Mouse (Mus musculus): ENCODE measurements around the gene Nppa.
"Not testable (repeated sequence)": the region's sequence is repeated elsewhere in the genome, so short reads cannot be mapped to it uniquely, and the experiment has no call there.

The Nppa gene

GRCm38 (mm10) chr4:148012216-148012615 is 11.7 kb downstream of the Nppa start:
- DNase-seq, result no peak

- no peak for DNase-seq
Observed at GRCm38 (mm10) chr4:148015418-148015817, 14.9 kb downstream of the Nppa start.

GRCm38 (mm10) chr4:148016981-148017380 is 16.5 kb downstream of the Nppa start:
- DNase-seq, result peak; percentile 38

- DNase-seq, result no peak
Observed at GRCm38 (mm10) chr4:148018410-148018809, 17.9 kb downstream of the Nppa start.

GRCm38 (mm10) chr4:148024003-148024402 is 23.5 kb downstream of the Nppa start:
- DNase-seq, result peak; percentile 51

- peak; percentile 43 for DNase-seq
Observed at GRCm38 (mm10) chr4:148029297-148029696, 28.8 kb downstream of the Nppa start.

GRCm38 (mm10) chr4:148030506-148030905 is 30.0 kb downstream of the Nppa start:
- peak; percentile 57 for DNase-seq

GRCm38 (mm10) chr4:148033858-148034410 is 33.4 kb downstream of the Nppa start:
- no peak for DNase-seq

DNA sequence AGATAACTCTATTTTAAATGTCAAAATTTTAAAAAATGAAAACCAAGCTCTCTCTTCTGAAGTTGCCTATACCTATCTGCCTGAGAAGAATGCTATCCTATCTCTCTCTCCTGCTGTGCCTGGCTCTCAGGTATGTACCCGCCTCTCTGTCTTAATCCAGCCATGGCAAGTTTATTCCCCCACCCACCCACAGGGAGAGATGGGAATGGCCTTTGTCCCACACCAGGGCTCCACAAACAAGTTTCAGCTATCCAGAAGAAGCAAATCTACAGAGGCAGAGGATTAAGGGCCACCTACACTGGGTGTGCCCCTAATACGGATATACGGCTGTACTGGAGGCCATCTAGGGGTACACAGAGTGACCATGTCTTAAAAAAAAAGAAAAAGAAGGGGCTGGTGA is 34.9 kb downstream of the Nppa start:
- no peak for DNase-seq

- no peak for DNase-seq
Observed at GRCm38 (mm10) chr4:148038079-148038599, 37.6 kb downstream of the Nppa start.

- peak; percentile 100 for DNase-seq
Observed at GRCm38 (mm10) chr4:148038600-148039253, 38.2 kb downstream of the Nppa start, which contains the start of the genes Clcn6 and Mthfr. Gene Clcn6 (minus strand): TSS chr4:148038821. Gene Mthfr (plus strand): TSS chr4:148039077.

GRCm38 (mm10) chr4:148039254-148040028 is 38.9 kb downstream of the Nppa start:
- no peak for DNase-seq

- DNase-seq, result no peak
Observed at GRCm38 (mm10) chr4:148040029-148040830, 39.7 kb downstream of the Nppa start.

DNA sequence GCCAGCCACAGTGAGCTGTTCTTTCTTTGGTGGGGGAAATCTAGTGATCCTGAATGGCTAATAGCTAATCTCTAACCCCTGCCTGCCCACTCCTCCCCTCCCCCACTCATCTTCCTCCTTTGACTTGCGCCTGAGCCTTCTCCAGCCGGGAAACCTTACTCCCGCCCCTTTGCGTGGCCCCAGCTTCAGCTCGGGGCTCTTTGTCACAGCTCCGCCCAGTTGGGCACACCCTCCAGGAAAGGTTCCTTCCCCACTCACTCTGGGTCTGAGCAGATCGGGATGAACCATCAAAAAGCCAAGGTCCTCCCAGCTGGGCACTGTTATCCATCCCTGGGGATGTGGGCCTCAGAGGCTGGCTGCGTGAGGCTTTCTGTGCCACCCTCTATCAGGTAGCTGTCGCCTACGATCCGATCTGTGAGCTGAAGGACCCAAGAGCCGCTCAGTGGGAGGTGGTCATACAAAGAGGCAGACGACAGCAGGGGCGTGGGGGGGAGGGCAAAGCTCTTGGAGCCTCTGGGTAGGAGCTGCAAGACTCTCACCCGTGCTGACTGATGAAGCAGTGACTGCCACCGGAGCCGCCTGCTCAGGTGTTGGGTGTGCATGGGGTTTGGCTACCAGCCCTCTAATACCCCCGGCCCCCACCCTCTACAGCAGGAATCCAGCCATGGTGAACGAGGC is 40.5 kb downstream of the Nppa start:
- peak; percentile 74 for DNase-seq

GRCm38 (mm10) chr4:148041611-148042191 is 41.2 kb downstream of the Nppa start:
- peak; percentile 41 for DNase-seq

GRCm38 (mm10) chr4:148043327-148043726 is 42.8 kb downstream of the Nppa start:
- not testable (repeated sequence) for DNase-seq

GRCm38 (mm10) chr4:148044113-148044512 is 43.6 kb downstream of the Nppa start:
- no peak for DNase-seq

GRCm38 (mm10) chr4:148046450-148047031 is 46.0 kb downstream of the Nppa start:
- no peak for DNase-seq

GRCm38 (mm10) chr4:148050396-148050914 is 49.9 kb downstream of the Nppa start:
- not testable (repeated sequence) for DNase-seq

GRCm38 (mm10) chr4:148051046-148051776 is 50.7 kb downstream of the Nppa start:
- no peak for DNase-seq

Data from kidney, adult 18-20 months (tissue).